Mouse (Mus musculus) ES-E14 (cell line): ENCODE results near the gene Sprr2a2.
"Not testable (repeated sequence)": the region's sequence is repeated elsewhere in the genome, so short reads cannot be mapped to it uniquely, and the experiment has no call there.

Source experiments
- CHD2 ChIP-seq: IDR thresholded peaks from 2 replicates; pipeline ENCODE4 v1.6.1; 2014; ENCODE audit warnings: mild to moderate bottlenecking, low read depth, low read length, inconsistent platforms
- MAFK ChIP-seq: IDR thresholded peaks from 2 replicates; pipeline ENCODE4 v1.6.1; 2014; ENCODE audit warnings: mild to moderate bottlenecking, low read depth, low read length, inconsistent platforms; ENCODE audit not compliant: insufficient read depth
- ZC3H11A ChIP-seq: IDR thresholded peaks from 2 replicates; pipeline ENCODE4 v1.6.1; 2012; ENCODE audit warnings: low read depth, mild to moderate bottlenecking, inconsistent platforms, low read length, borderline replicate concordance
- ZNF384 ChIP-seq: IDR thresholded peaks from 2 replicates; pipeline ENCODE4 v1.6.1; 2012; ENCODE audit warnings: low read depth, low read length, inconsistent platforms

DNA sequence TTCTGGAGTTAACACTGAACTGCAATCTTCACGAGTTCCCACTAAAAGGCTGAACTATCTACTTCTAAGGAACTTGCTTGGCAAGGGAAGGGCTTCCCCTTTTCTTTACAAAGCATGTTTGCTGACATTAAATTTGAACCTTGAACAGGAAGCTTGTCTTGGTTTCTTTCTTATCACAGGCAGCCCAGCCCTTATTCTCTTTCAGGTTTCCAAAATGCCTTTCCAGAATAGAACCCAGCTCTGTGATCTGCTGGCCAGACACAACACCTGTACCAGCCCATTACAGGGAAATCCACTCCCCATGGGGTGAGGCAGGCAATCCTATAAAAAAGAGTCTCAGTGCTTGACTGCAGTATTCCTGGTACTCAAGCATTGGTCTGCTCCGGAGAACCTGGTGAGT, at the start of gene Sprr2a2, which contains the start of gene Sprr2a1:
- TF ChIP-seq MAFK, ZC3H11A, ZNF384, CHD2: not testable (repeated sequence)
